22 mouse cellular contexts compared by ENCODE assay signal in the genomic region with DNA sequence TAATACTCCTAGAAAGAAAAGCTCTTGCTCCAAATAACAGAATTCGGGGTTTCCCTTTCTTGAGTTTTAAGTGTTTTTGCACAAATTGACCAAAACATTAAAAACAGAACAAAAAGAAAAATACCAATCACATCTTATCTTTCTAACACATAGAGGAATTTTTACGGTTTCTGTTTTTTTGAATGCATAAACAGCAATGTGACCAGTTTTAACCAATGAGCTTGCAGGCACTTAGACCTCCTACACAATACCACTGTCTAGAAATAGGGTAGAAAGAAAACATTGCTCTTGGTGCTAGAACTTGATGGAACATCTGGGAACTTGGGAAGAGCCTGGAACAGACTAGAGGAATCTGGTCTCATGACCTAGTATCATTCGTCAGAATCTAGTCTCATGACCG. TPM values are rescaled to one million over a fixed set of nuclear protein-coding genes. Genes with fewer than 3 reads are reported as not detected.
DNase-seq lines count a peak whose midpoint lies in the region; ATAC-seq and TF ChIP-seq lines count a peak whose summit lies in the region.
"Had no signal": no experiment of that assay in that cellular context is flagged by ENCODE, and none has a peak within 500 bp of the region (broad histone marks: within the 10 kb centered on the region; RNA-seq: fewer than 3 reads in every experiment).

No protein-coding gene starts in this region.

- no peaks in the 10 kb centered on the region for H3K79me2 ChIP-seq in C2C12 (ENCODE audit: control insufficient read depth, insufficient read depth)
- no peaks in the 10 kb centered on the region for H3K79me2 ChIP-seq in MEL (ENCODE audit: control insufficient read depth, insufficient read depth, low read length, poor library complexity)
- no peaks in the 10 kb centered on the region for H3K79me2 ChIP-seq in macrophage (ENCODE audit: inconsistent target)

- TF ChIP-seq CTCF in C2C12 (IDR thresholded peaks at IDR 0.05; ENCODE audit: control insufficient read depth, insufficient read depth, insufficient read length) (no peak), MEL (IDR thresholded peaks at IDR 0.05 in 2 of 3, conservative IDR thresholded peaks at IDR 0.05 in 1 of 3; ENCODE audit: control insufficient read depth in 1 of 3, insufficient read depth in 1 of 3, low read depth in 2 of 3, low read length in 3 of 3, poor library complexity in 1 of 3, severe bottlenecking in 1 of 3) (no peak)
- TF ChIP-seq CTCF in kidney, adult 2 months (conservative IDR thresholded peaks at IDR 0.05; ENCODE audit: insufficient read depth, insufficient read length, low read depth, low read length): no peak

- no peaks in the 10 kb centered on the region for H3K27me3 ChIP-seq in C2C12 (ENCODE audit: control insufficient read depth, insufficient read depth, insufficient read length)
- H3K27me3 ChIP-seq in MEL (ENCODE audit: control insufficient read depth in 1 of 2, insufficient read depth in 2 of 2, low read length in 2 of 2): no peaks in the 10 kb centered on the region
- H3K27me3 ChIP-seq in liver, embryonic 11.5 days (replicated peaks; ENCODE audit: control insufficient read depth, insufficient read depth, low read length): no peaks in the 10 kb centered on the region
- H3K27me3 ChIP-seq in kidney, adult 2 months (replicated peaks; ENCODE audit: control insufficient read depth, insufficient read depth, low read length): no peaks in the 10 kb centered on the region
- H3K27me3 ChIP-seq: embryonic facial prominence, embryonic 12.5 days; forebrain, embryonic 13.5 days; forebrain, embryonic 15.5 days had no signal

- no peak overlapping the region for H3K9ac ChIP-seq in MEL (ENCODE audit: control insufficient read depth, low read depth, low read length, poor library complexity, severe bottlenecking)
- no peak overlapping the region for H3K9ac ChIP-seq in liver, embryonic 11.5 days (ENCODE audit: low read depth, low read length)
- H3K9ac ChIP-seq: embryonic facial prominence, embryonic 12.5 days; forebrain, embryonic 13.5 days; forebrain, embryonic 15.5 days; forebrain, postnatal 0 days had no signal

- no peaks in the 10 kb centered on the region for H3K9me3 ChIP-seq in MEL (replicated peaks; ENCODE audit: insufficient read depth, low read length)
- no peaks in the 10 kb centered on the region for H3K9me3 ChIP-seq in liver, embryonic 11.5 days (ENCODE audit: control insufficient read depth, low read length)
- H3K9me3 ChIP-seq: embryonic facial prominence, embryonic 10.5 days; embryonic facial prominence, embryonic 12.5 days; forebrain, embryonic 13.5 days; forebrain, embryonic 15.5 days; G1E had no signal

- H3K27ac ChIP-seq in MEL (ENCODE audit: control insufficient read depth, low read depth, low read length) (no peak overlapping the region), macrophage (peak overlapping the region; percentile 89; the same call in 1 of the 2 replicates)
- H3K27ac ChIP-seq in liver, embryonic 11.5 days (ENCODE audit: low read depth, low read length): no peak overlapping the region
- no peak overlapping the region for H3K27ac ChIP-seq in kidney, adult 2 months (ENCODE audit: insufficient read depth, low read depth, low read length)
- H3K27ac ChIP-seq: embryonic facial prominence, embryonic 10.5 days; embryonic facial prominence, embryonic 12.5 days; forebrain, embryonic 13.5 days; forebrain, embryonic 15.5 days had no signal

- peak; percentile 29 for DNase-seq in MEL (ENCODE audit: low read depth, low spot score)
- DNase-seq in liver, embryonic 11.5 days (ENCODE audit: low spot score): no peak
- no peak for DNase-seq in kidney, postnatal 36 days
- DNase-seq in kidney, adult 2 months: no peak
- DNase-seq in right cerebral cortex, postnatal 36 days (ENCODE audit: low spot score in 2 of 2): no peak
- DNase-seq: adrenal gland, adult 2 months; adrenal gland, postnatal 10 days; adrenal gland, postnatal 25 days; B cell, adult 2 months; cerebellum, adult 11 months; cerebellum, adult 2 months; cerebellum, adult 9-10 months; cerebellum, postnatal 10 days; cerebellum, postnatal 25 days; forebrain, postnatal 0 days had no signal

- no peak for TF ChIP-seq EP300 in MEL (IDR thresholded peaks at IDR 0.05; ENCODE audit: low read depth in 1 of 2, low read length in 2 of 2)

- H3K4me3 ChIP-seq in C2C12 (ENCODE audit: insufficient read depth, poor library complexity, severe bottlenecking): no peak overlapping the region
- no peak overlapping the region for H3K4me3 ChIP-seq in MEL (ENCODE audit: control insufficient read depth in 1 of 2, insufficient read depth in 1 of 2, low read depth in 2 of 2, low read length in 2 of 2)
- H3K4me3 ChIP-seq in macrophage (ENCODE audit: inconsistent target): no peak overlapping the region
- no peak overlapping the region for H3K4me3 ChIP-seq in liver, embryonic 11.5 days (ENCODE audit: low read depth, low read length)
- no peak overlapping the region for H3K4me3 ChIP-seq in kidney, adult 2 months (ENCODE audit: insufficient read depth, low read depth, low read length)
- H3K4me3 ChIP-seq: embryonic facial prominence, embryonic 10.5 days; embryonic facial prominence, embryonic 12.5 days; forebrain, embryonic 13.5 days; forebrain, embryonic 15.5 days had no signal

- H3K36me3 ChIP-seq in C2C12 (ENCODE audit: control insufficient read depth, insufficient read depth): no peaks in the 10 kb centered on the region
- peaks cover 0 to 17% of the 10 kb centered on the region in 2 experiments; a peak in 2 of 4 replicates for H3K36me3 ChIP-seq in MEL (ENCODE audit: control insufficient read depth in 1 of 2, insufficient read depth in 2 of 2, low read length in 2 of 2)
- H3K36me3 ChIP-seq in macrophage (ENCODE audit: inconsistent target): no peaks in the 10 kb centered on the region
- no peaks in the 10 kb centered on the region for H3K36me3 ChIP-seq in liver, embryonic 11.5 days (ENCODE audit: control insufficient read depth, insufficient read depth, low read length)
- no peaks in the 10 kb centered on the region for H3K36me3 ChIP-seq in kidney, adult 2 months (ENCODE audit: control insufficient read depth, insufficient read depth, low read length)
- H3K36me3 ChIP-seq: embryonic facial prominence, embryonic 10.5 days; embryonic facial prominence, embryonic 12.5 days; forebrain, embryonic 15.5 days; G1E had no signal

- no peak for ATAC-seq in liver, embryonic 11.5 days (replicated peaks; ENCODE audit: low FRiP score)
- ATAC-seq: forebrain, embryonic 13.5 days; forebrain, embryonic 15.5 days; forebrain, postnatal 0 days had no signal

- no peaks in the 10 kb centered on the region for H3K79me3 ChIP-seq in C2C12 (ENCODE audit: low read depth)

- H3K4me1 ChIP-seq in MEL (ENCODE audit: control insufficient read depth in 1 of 2, insufficient read depth in 2 of 2, low read length in 2 of 2): peaks cover 0 to 23% of the 10 kb centered on the region in 2 experiments; a peak in 3 of 4 replicates
- 0 out of 2 replicates have a peak, but pooled peaks cover 4% of the 10 kb centered on the region for H3K4me1 ChIP-seq in liver, embryonic 11.5 days (replicated peaks; ENCODE audit: control insufficient read depth, insufficient read depth, low read length)
- peaks cover 3% of the 10 kb centered on the region; the same call in 1 of the 2 replicates for H3K4me1 ChIP-seq in kidney, adult 2 months (ENCODE audit: control insufficient read depth, insufficient read depth, low read length)
- H3K4me1 ChIP-seq: embryonic facial prominence, embryonic 12.5 days; forebrain, embryonic 13.5 days; forebrain, embryonic 15.5 days had no signal

- WGBS in macrophage (ENCODE audit: missing documents): 92% methylated on average over 4 of the region's 4 CpGs
- WGBS in liver, embryonic 11.5 days: 90% methylated on average over 4 of the region's 4 CpGs
- WGBS in kidney, adult 2 months: 95% methylated on average over 4 of the region's 4 CpGs

- no peak for TF ChIP-seq POLR2A in MEL (IDR thresholded peaks at IDR 0.05; ENCODE audit: control insufficient read depth in 1 of 2, insufficient read depth in 1 of 2, low read depth in 1 of 2, low read length in 2 of 2, poor library complexity in 1 of 2)
- no peak for TF ChIP-seq POLR2A in kidney, adult 2 months (IDR thresholded peaks at IDR 0.05; ENCODE audit: low read depth, low read length)

- H3ac ChIP-seq in C2C12 (ENCODE audit: control insufficient read depth, insufficient read length, low read depth): no peak overlapping the region

- no peak for TF ChIP-seq RAD21 in MEL (IDR thresholded peaks at IDR 0.05; ENCODE audit: low read depth, low read length)

- no peak overlapping the region for H3K4me2 ChIP-seq in liver, embryonic 11.5 days
- H3K4me2 ChIP-seq: embryonic facial prominence, embryonic 12.5 days; forebrain, embryonic 13.5 days; forebrain, embryonic 15.5 days had no signal

TF ChIP-seq in C2C12, 6 proteins besides CTCF, POLR2A, EP300 and RAD21:
- TF ChIP-seq USF1 (IDR thresholded peaks at IDR 0.05; ENCODE audit: low read depth) (peak; percentile 29), MYOD1 (IDR thresholded peaks at IDR 0.05; ENCODE audit: control insufficient read depth, insufficient read length, low read depth) (no peak)

TF ChIP-seq in MEL, 35 proteins besides CTCF, POLR2A, EP300 and RAD21:
- TF ChIP-seq KAT2A (conservative IDR thresholded peaks at IDR 0.05; ENCODE audit: low read depth, low read length): no peak
- no peak for TF ChIP-seq MYB (IDR thresholded peaks at IDR 0.05; ENCODE audit: low read depth, low read length)
- TF ChIP-seq MAZ (IDR thresholded peaks at IDR 0.05; ENCODE audit: low read depth, low read length): no peak
- peak; percentile 86 for TF ChIP-seq USF1 (IDR thresholded peaks at IDR 0.05; ENCODE audit: low read depth, low read length)
- peak in 1 of 2 experiments; percentile 63; a peak in 1 of 4 replicates for TF ChIP-seq USF2 (IDR thresholded peaks at IDR 0.05; ENCODE audit: borderline replicate concordance in 1 of 2, insufficient read depth in 1 of 2, low read depth in 1 of 2, low read length in 2 of 2)
TF ChIP-seq in MEL: peak in this region for 2.

RNA-seq across cellular contexts. Expression of gene Secisbp2l, which starts 7.6 kb away (rescaled TPM):
- polyA plus RNA-seq in C2C12 (2012; fragmentation: generic; extraction: Trizol) (5.7 TPM), MEL (2012; ENCODE audit: insufficient read depth in 1 of 2, insufficient read length in 2 of 2, low read depth in 1 of 2, low replicate concordance in 2 of 2, missing spikeins in 1 of 2) (10 to 100 TPM in 1 of 2 experiments, not detected in 1; 10.9 TPM), macrophage (2018) (45.6 to 47.2 TPM (median 45.7 TPM) in 3 replicates)
- total RNA-seq in MEL (2012; rRNA removed): 7.3 and 7.6 TPM in 2 replicates
- total RNA-seq in macrophage (2018; cell fraction: chromatin; rRNA removed): 100 to 1,000 TPM in 19 of 26 experiments, 10 to 100 TPM in 7; 70.8 to 196 (median 143) TPM
- 10 to 100 TPM; 44.7 to 79.9 (median 68.8) TPM for total RNA-seq in macrophage (2018; cell fraction: cytosol; rRNA removed)
- total RNA-seq in macrophage (2018; cell fraction: nucleus; rRNA removed): 100 to 1,000 TPM in 15 of 26 experiments, 10 to 100 TPM in 11; 59.9 to 202 (median 115) TPM
- polyA plus RNA-seq in liver, embryonic 11.5 days (2014; fragmentation: Nextera tagmentation; extraction: Ambion mirVana): 11.3 and 11.7 TPM in 2 replicates
- 12.6 and 14.6 TPM in 2 replicates for polyA plus RNA-seq in kidney, adult 2 months (2012; rRNA removed)
